Mouse (Mus musculus) forelimb bud, embryonic 11.5 days (tissue): Measurements from ENCODE around the gene Eif3k.

Experiments used
- DNase-seq: peaks from one replicate; pipeline ENCODE4 v3.0.0-alpha.2; 2012; ENCODE audit warnings: low read depth, low spot score

Gene Eif3k

GRCm38 (mm10) chr7:28939418-28940183 is 42.1 kb downstream of the Eif3k start:
- no peak for DNase-seq

- no peak for DNase-seq
These were observed 43.0 kb downstream of the Eif3k start for GRCm38 (mm10) chr7:28938654-28939053.

- DNase-seq, result no peak
These were observed 44.9 kb downstream of the Eif3k start for GRCm38 (mm10) chr7:28936787-28937186.

- no peak for DNase-seq
These were observed 47.8 kb downstream of the Eif3k start for GRCm38 (mm10) chr7:28933825-28934224.

- no peak for DNase-seq
These were observed 49.1 kb downstream of the Eif3k start for GRCm38 (mm10) chr7:28932421-28933041.

- DNase-seq, result no peak
These were observed 50.0 kb downstream of the Eif3k start for GRCm38 (mm10) chr7:28931695-28932039.

GRCm38 (mm10) chr7:28931032-28931694 is 50.5 kb downstream of the Eif3k start:
- no peak for DNase-seq

- no peak for DNase-seq
These were observed 51.2 kb downstream of the Eif3k start for GRCm38 (mm10) chr7:28930320-28931031.

- no peak for DNase-seq
These were observed 52.3 kb downstream of the Eif3k start for GRCm38 (mm10) chr7:28929381-28929780.

- DNase-seq, result no peak
These were observed 55.5 kb downstream of the Eif3k start for GRCm38 (mm10) chr7:28926172-28926571.

GRCm38 (mm10) chr7:28925317-28925716 is 56.3 kb downstream of the Eif3k start:
- no peak for DNase-seq

GRCm38 (mm10) chr7:28924802-28925201 is 56.9 kb downstream of the Eif3k start:
- no peak for DNase-seq

GRCm38 (mm10) chr7:28923865-28924291 is 57.8 kb downstream of the Eif3k start:
- DNase-seq, result peak; percentile 84

GRCm38 (mm10) chr7:28922606-28923005 is 59.1 kb downstream of the Eif3k start:
- DNase-seq, result no peak

- DNase-seq, result no peak
These were observed 59.8 kb downstream of the Eif3k start for GRCm38 (mm10) chr7:28921722-28922465.
